Mouse (Mus musculus): ENCODE measurements around the gene Senp3. TPM values are rescaled to one million over a fixed set of nuclear protein-coding genes. Genes with fewer than 3 reads are reported as not detected.

Senp3 gene
- total and polyA plus RNA-seq, 3 experiments, result 116 to 303 (median 256) TPM

- peaks cover 0 to 50% of the 10 kb centered on the region in 2 experiments; a peak in 2 of 4 replicates for H3K4me1 ChIP-seq (ENCODE audit: control insufficient read depth in 1 of 2, insufficient read depth in 2 of 2)
- TF ChIP-seq IRF4 (IDR thresholded peaks at IDR 0.05; ENCODE audit: low read depth, low read length) (peak; percentile 47), MEF2A (IDR thresholded peaks at IDR 0.05; ENCODE audit: borderline replicate concordance, low read depth, low read length) (no peak; the same call in none of the 2 replicates), RAD21 (IDR thresholded peaks at IDR 0.05; ENCODE audit: low read depth, low read length) (no peak; the same call in none of the 2 replicates), EP300 (IDR thresholded peaks at IDR 0.05; ENCODE audit: low read length) (no peak), JUN (IDR thresholded peaks at IDR 0.05; ENCODE audit: insufficient read depth, low read depth, low read length) (no peak), NELFE (IDR thresholded peaks at IDR 0.05; ENCODE audit: low read depth, low read length) (peak; percentile 77), TCF12 (IDR thresholded peaks at IDR 0.05; ENCODE audit: low read depth, low read length) (peak; percentile 67; the same call in 1 of the 2 replicates), BHLHE40 (IDR thresholded peaks at IDR 0.05; ENCODE audit: low read depth, low read length) (peak; percentile 71; the same call in 1 of the 2 replicates), MYC (IDR thresholded peaks at IDR 0.05; ENCODE audit: low read depth, low read length) (peak; percentile 23; the same call in 1 of the 2 replicates), PAX5 (IDR thresholded peaks at IDR 0.05; ENCODE audit: low read length) (no peak), USF2 (conservative IDR thresholded peaks at IDR 0.05; ENCODE audit: low read depth, low read length) (no peak), TBP (conservative IDR thresholded peaks at IDR 0.05; ENCODE audit: low read depth, low read length) (peak; percentile 77), E2F4 (IDR thresholded peaks at IDR 0.05; ENCODE audit: insufficient replicate concordance, low read depth, low read length) (0 out of 2 replicates have a peak, but pooled peaks have one; percentile 74), UBTF (IDR thresholded peaks at IDR 0.05; ENCODE audit: low read depth, low read length) (no peak), MAX (IDR thresholded peaks at IDR 0.05; ENCODE audit: low read length) (peak; percentile 74; the same call in 1 of the 2 replicates), SIN3A (IDR thresholded peaks at IDR 0.05; ENCODE audit: low read length) (no peak; the same call in none of the 2 replicates), ELF1 (IDR thresholded peaks at IDR 0.05; ENCODE audit: low read depth, low read length) (peak; percentile 95), POLR2AphosphoS2 (IDR thresholded peaks at IDR 0.05; ENCODE audit: low read depth, low read length) (0 out of 2 replicates have a peak, but pooled peaks have one; percentile 40), RCOR1 (conservative IDR thresholded peaks at IDR 0.05; ENCODE audit: low read depth, low read length) (no peak; the same call in 1 of the 2 replicates), ETS1 (conservative IDR thresholded peaks at IDR 0.05; ENCODE audit: low read depth, low read length) (peak; percentile 67), SMC3 (IDR thresholded peaks at IDR 0.05; ENCODE audit: low read depth, low read length) (no peak; the same call in 1 of the 2 replicates), CHD1 (IDR thresholded peaks at IDR 0.05; ENCODE audit: low read depth, low read length) (no peak), KAT2A (IDR thresholded peaks at IDR 0.05; ENCODE audit: insufficient replicate concordance, low read length) (peak; percentile 44; the same call in 1 of the 2 replicates), MAFK (IDR thresholded peaks at IDR 0.05; ENCODE audit: insufficient replicate concordance, low read length) (no peak), POLR2A (IDR thresholded peaks at IDR 0.05; ENCODE audit: low read depth, low read length) (peak; percentile 71), HCFC1 (IDR thresholded peaks at IDR 0.05; ENCODE audit: low read depth, low read length) (peak; percentile 72), ZC3H11A (IDR thresholded peaks at IDR 0.05; ENCODE audit: low read depth, low read length) (no peak), MAZ (IDR thresholded peaks at IDR 0.05; ENCODE audit: low read depth, low read length) (no peak; the same call in 1 of the 2 replicates), JUND (conservative IDR thresholded peaks at IDR 0.05; ENCODE audit: low read depth, low read length) (no peak), GABPA (IDR thresholded peaks at IDR 0.05; ENCODE audit: insufficient replicate concordance, low read depth, low read length) (no peak), USF1 (IDR thresholded peaks at IDR 0.05; ENCODE audit: low read depth, low read length) (no peak), MXI1 (IDR thresholded peaks at IDR 0.05; ENCODE audit: low read depth, low read length) (peak; percentile 49; the same call in 1 of the 2 replicates), ZKSCAN1 (IDR thresholded peaks at IDR 0.05; ENCODE audit: borderline replicate concordance, low read depth, low read length) (no peak), NRF1 (IDR thresholded peaks at IDR 0.05; ENCODE audit: low read depth, low read length) (peak; percentile 86), CHD2 (IDR thresholded peaks at IDR 0.05; ENCODE audit: low read length) (no peak), ZNF384 (IDR thresholded peaks at IDR 0.05; ENCODE audit: low read depth, low read length) (peak; percentile 98), CTCF (conservative IDR thresholded peaks at IDR 0.05 in 1 of 2, IDR thresholded peaks at IDR 0.05 in 1 of 2; ENCODE audit: low read depth in 2 of 2, low read length in 2 of 2) (peak; percentile 12 to 91; a peak in 2 of 4 replicates), ZMIZ1 (IDR thresholded peaks at IDR 0.05; ENCODE audit: low read depth, low read length) (peak; percentile 66; the same call in 1 of the 2 replicates)
- in situ Hi-C loops (cut with MboI; ENCODE audit: low pct_ligation_motif_present, low pct_unique_long_range_greater_than_20kb, low sequenced_read_pairs), result no loop called here
Observed at GRCm38 (mm10) chr11:69632284-69633089, 49.4 kb downstream of the Senp3 start, which contains the start of gene Fxr2. TSS of gene Fxr2 (plus strand) at chr11:69632990.

More at GRCm38 (mm10) chr11:69632284-69633089, 49.4 kb downstream of the Senp3 start, which contains the start of gene Fxr2:
- H3K4me3 ChIP-seq (replicated peaks in 1 of 3; ENCODE audit: low read depth in 2 of 3, low read length in 2 of 3, poor library complexity in 1 of 3), result peak within 1 kb of the TSS; percentile 90 to 95 (median 90)
- H3K4me2 ChIP-seq (ENCODE audit: insufficient read depth, low read depth, poor library complexity, severe bottlenecking), result peak within 1 kb of the TSS; percentile 89
- peak within 1 kb of the TSS; percentile 94 for H3K9ac ChIP-seq (ENCODE audit: insufficient read depth, low read depth)
- peaks cover 1 to 15% of the 10 kb centered on the region in 2 experiments for H3K36me3 ChIP-seq (replicated peaks in 1 of 2; ENCODE audit: control insufficient read depth in 1 of 2, insufficient read depth in 1 of 2, low read length in 1 of 2)
- peaks cover 44% of the 10 kb centered on the region for H3K79me2 ChIP-seq (replicated peaks; ENCODE audit: control insufficient read depth, extremely low read depth, insufficient read depth, poor library complexity, severe bottlenecking)
- peak; percentile 100 for DNase-seq (ENCODE audit: extremely low read depth)
- dilution Hi-C loops (cut with MboI; ENCODE audit: extremely low pct_ligation_motif_present, extremely low pct_unique_long_range_greater_than_20kb, low sequenced_read_pairs), result no loop called here
- peak within 1 kb of the TSS; percentile 73 for H3K27ac ChIP-seq (ENCODE audit: insufficient read depth, low read depth)
- H3K27me3 ChIP-seq (replicated peaks), result no peaks in the 10 kb centered on the region
- H3K9me3 ChIP-seq (replicated peaks; ENCODE audit: low read length), result no peaks in the 10 kb centered on the region

Data from CH12.LX (cell line).